Mouse (Mus musculus): ENCODE measurements around the gene Snrnp40.

Snrnp40 gene

DNA sequence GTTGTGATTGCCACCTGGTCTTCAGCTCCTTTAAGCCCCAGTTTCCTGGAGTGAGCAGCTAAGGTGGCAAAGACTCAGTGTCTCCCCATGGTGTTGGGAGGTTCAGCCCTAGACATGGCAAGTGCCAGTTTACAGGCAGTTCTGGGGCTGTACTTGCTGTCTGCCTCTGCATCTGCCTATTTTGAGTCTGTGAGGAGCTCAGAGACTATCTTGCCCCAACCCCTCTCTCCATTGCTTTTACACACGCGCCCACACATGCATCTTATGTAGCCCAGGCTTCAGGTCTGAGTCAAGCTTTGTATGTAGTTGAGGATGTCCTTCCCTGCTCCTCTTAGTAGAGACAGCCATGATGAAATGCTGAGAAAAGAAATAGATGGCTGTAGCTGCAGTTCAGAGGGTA, 19.2 kb downstream of the Snrnp40 start:
- no peak for DNase-seq (ENCODE audit: low read depth, low spot score)

DNA sequence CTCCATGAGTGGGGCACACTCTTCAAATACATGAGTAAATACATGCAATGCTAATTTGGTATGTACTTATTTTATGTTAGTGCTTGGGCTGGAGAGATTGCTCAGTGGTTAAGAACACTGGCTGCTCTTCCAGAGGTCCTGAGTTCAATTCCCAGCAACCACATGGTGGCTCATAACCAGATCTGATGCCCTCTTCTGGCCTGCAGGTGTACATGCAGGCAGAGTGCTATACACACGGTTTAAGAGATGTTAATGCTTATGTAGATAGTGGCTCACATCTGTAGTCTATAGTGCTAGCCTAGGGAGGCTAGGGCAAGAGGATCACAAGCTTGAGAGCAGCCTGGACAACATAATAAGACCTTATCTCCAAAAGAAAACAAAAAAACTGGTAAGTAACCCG, 20.5 kb downstream of the Snrnp40 start:
- DNase-seq (ENCODE audit: low read depth, low spot score), result no peak

DNA sequence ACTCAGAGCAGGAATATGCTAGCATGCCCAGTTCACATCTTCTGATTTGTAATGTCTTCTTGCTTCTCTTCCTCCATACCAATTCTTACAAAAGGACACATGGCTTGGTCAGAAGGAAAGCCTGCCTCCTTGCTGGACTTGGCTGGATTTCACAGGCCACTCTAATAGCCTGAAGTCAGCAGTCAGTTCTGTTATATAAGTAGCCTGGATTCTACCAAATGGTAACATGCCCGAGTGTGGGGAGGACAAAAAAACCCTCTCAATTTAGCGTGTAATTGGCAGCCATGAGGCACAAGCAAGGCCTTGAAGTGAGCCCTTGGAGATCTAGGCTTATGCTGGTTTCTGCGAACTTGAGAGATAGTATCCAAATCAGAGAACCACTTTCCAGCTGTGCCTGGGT, 27.3 kb downstream of the Snrnp40 start:
- no peak for DNase-seq (ENCODE audit: low read depth, low spot score)

DNA sequence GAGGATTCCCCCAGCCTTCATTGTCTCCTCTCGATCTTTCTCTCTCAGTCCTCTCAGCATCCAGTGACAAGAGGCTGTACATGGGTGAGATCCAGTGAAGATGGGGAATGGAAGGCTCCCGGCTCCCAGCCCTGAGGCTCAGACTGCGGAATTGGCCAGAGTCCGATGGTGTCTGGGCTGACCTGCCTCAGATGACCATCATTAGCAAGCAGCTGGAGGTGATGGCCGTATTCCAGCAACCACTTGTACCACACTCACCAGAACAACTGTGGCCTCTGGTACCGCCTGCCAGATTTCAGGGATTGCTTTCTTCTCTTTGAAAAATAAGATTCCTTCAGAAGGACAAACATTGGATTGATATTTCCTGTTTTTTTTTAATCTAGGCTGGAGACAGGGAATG, 29.6 kb downstream of the Snrnp40 start:
- DNase-seq (ENCODE audit: low read depth, low spot score), result no peak

DNA sequence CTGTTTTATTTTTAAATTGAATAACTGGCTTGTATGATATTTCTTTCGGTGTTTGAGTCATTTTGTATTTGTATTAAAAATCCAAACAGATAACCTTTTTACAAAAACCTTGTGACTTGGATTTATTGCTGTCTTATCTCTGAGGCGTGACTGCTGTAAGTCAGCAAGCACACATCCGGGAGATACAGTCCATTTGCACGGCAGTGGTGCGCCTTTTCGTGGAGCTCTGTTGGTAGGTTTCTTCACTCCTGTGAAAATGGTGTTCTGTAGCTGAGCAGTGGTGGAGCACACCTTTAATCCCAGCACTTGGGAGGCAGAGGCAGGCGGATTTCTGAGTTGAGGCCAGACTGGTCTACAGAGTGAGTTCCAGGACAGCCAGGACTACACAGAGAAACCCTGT, 30.0 kb downstream of the Snrnp40 start:
- no peak for DNase-seq (ENCODE audit: low read depth, low spot score)

DNA sequence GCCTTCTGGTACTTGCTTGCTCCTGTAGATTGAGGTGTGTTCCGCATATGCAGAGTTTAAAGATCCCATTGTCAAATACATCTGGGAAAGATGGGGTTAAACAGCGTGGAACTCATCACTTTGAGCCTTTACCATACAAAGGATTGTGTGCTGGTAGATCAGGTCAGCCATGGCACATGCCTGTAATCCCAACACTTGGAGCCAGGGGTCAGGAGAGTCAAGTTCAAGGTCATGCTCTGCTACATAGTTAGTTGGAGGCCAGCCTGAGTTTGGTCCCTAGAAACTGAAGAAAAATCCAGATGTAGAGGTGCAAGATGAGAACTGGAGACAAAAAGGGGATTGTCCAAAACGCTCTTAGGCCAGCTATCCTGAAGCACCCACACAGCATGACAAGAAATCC, 31.3 kb downstream of the Snrnp40 start:
- DNase-seq (ENCODE audit: low read depth, low spot score), result no peak

All from A20 (cell line).